Mouse (Mus musculus): ENCODE measurements at regions not wholly inside any gene's neighbourhood (a gene's known extent, or its start where the extent isn't known, plus 50 kb on each side); places are given as distances from the start of the nearest gene placed in this dataset.

DNA sequence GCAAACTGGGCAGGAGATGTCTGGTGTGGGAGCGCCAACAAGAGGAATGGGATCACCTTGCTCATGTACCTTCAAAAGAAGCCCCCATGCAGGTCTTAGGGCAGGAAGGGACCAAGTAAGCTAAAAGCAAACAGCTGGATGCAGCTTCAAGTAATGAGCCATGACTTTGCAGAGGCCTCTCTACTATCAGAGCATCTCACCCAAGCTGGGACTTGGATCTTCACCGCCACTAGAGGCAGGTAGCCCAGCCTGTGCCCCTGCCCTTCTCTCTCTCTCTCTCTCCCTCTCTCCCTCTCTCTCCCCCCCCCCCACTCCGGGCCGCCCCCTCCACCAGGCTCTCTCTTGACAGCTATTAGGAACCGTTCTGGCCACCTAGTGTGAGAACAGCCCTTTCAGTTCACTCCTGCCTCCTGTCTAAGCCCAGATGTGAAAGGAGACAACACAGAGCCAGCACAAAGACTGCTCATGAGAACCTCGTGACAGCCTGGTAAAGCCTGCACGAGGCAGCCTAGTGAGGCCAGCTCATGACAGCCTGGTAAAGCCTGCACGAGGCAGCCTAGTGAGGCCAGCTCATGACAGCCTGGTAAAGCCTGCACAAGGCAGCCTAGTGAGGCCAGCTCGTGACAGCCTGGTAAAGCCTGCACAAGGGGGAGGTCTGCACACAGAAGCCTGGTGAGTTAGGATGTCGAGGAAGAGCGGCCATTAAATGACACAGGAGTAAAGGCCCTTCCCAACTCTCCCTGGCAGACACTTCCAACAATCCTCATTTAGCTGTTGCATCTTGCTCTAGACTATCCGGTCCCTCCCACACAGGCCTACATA is 85.8 kb downstream of the Irs2 start:
- TF ChIP-seq CTCF (IDR thresholded peaks at IDR 0.05 in 2 of 3, conservative IDR thresholded peaks at IDR 0.05 in 1 of 3; ENCODE audit: control insufficient read depth in 1 of 3, insufficient read depth in 1 of 3, low read depth in 2 of 3, low read length in 3 of 3, poor library complexity in 1 of 3, severe bottlenecking in 1 of 3) (no peak), USF1 (IDR thresholded peaks at IDR 0.05; ENCODE audit: low read depth, low read length) (no peak)
